Mouse (Mus musculus) megakaryocyte, embryonic 14.5 days (primary cell): ENCODE results near the gene Baiap3. TPM values are rescaled to one million over a fixed set of nuclear protein-coding genes. Genes with fewer than 3 reads are reported as not detected.

Experiments used
- H3K27me3 ChIP-seq: replicated peaks from 2 replicates; pipeline ENCODE3; 2012; ENCODE audit warnings: inconsistent platforms
- H3K36me3 ChIP-seq: replicated peaks from 2 replicates; pipeline ENCODE3; 2012; ENCODE audit warnings: low read length, inconsistent platforms, mixed read lengths
- H3K4me1 ChIP-seq: 2 replicates; pipeline ENCODE4 v1.6.1; 2012; ENCODE audit warnings: inconsistent platforms
- H3K4me3 ChIP-seq: replicated peaks from 2 replicates; pipeline ENCODE3; 2012; ENCODE audit warnings: moderate library complexity, mild to moderate bottlenecking, inconsistent platforms
- H3K9me3 ChIP-seq: 2 replicates; pipeline ENCODE4 v1.6.1; 2012; ENCODE audit warnings: inconsistent platforms
- FLI1 ChIP-seq: IDR thresholded peaks from 2 replicates; pipeline ENCODE4 v1.6.1; 2012; ENCODE audit warnings: low read length, inconsistent platforms, mixed read lengths
- GATA1 ChIP-seq: IDR thresholded peaks from 3 replicates; pipeline ENCODE4 v1.6.1; 2012; ENCODE audit warnings: mixed read lengths, low read length, inconsistent platforms, borderline replicate concordance
- polyA plus RNA-seq: library from polyadenylated mRNA; stranded (reverse); fragments of >175 nt; gene quantifications from 2 replicates; pipeline ENCODE4 v1.2.3, GENCODE M21; 2012; ENCODE audit warnings: low replicate concordance; ENCODE audit not compliant: insufficient read depth

The Baiap3 gene
- 1.7 and 2.7 TPM in 2 replicates for polyA plus RNA-seq

- TF ChIP-seq FLI1, result no peak
- TF ChIP-seq GATA1, result no peak
- H3K36me3 ChIP-seq, result peaks cover 28% of the 10 kb centered on the region
- peaks cover 58% of the 10 kb centered on the region for H3K27me3 ChIP-seq
- no peaks in the 10 kb centered on the region for H3K9me3 ChIP-seq
- peaks cover 22% of the 10 kb centered on the region for H3K4me1 ChIP-seq
- H3K4me3 ChIP-seq, result peak within 1 kb of the TSS; percentile 84
Observed at GRCm38 (mm10) chr17:25256140-25256754, at the start of gene Baiap3. Baiap3 (minus strand) TSS chr17:25256364.

DNA sequence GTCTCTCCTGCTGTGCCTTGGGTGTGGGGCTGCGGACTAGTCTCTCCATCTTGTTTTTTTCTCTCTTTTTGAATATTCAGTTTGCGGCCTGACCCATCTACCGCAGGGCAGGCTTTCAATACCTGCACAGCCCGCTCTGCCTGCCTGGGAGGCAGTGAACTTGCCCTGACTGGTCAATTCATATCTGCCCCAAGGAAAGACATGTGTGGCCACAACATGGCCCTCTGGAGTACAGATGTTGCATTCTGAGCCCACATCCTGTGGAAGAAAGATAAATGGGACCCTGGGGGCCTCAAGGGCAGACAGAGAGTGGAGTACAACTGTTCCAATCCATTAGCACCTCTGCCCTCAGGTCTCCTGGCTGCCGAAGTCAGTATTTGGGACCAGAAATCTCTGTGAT, 41.9 kb upstream of the Baiap3 start, which contains the start of gene Prss34:
TSS of gene Prss34 (plus strand) at position 301 of the 400 bp plus-strand sequence.
- Histone ChIP-seq H3K9me3 (no peaks in the 10 kb centered on the region), H3K27me3 (peaks cover 72% of the 10 kb centered on the region), H3K4me1 (peaks cover 15% of the 10 kb centered on the region)

DNA sequence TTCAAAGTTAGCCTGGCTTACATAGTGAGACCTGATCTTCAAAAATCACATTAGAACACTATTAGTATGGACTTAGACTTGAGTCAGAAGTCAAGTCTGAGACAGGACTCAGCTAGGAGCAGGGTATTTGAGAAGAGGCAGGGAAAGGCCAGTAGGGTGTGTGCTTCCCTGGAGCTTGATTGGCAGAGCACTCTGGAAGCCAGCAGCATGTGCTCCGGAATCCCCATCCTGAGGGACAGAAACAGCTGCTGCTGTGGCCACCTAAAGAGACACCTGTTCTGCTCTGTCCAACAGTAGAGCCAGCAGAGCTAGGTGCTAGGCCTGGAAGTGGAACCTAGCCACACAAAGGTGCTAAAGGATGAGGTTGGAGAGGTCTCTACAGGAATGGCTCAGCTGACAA, 37.9 kb upstream of the Baiap3 start:
- Histone ChIP-seq H3K36me3 (no peaks in the 10 kb centered on the region), H3K27me3 (peaks cover 67% of the 10 kb centered on the region), H3K9me3 (no peaks in the 10 kb centered on the region), H3K4me1 (peaks cover 10% of the 10 kb centered on the region), H3K4me3 (no peak overlapping the region)
- TF ChIP-seq GATA1 (no peak), FLI1 (no peak)

More for the DNA sequence above, 41.9 kb upstream of the Baiap3 start, which contains the start of gene Prss34:
- Histone ChIP-seq H3K4me3 (no peak within 1 kb of the TSS), H3K36me3 (no peaks in the 10 kb centered on the region)
- no peak for TF ChIP-seq FLI1
- no peak for TF ChIP-seq GATA1

DNA sequence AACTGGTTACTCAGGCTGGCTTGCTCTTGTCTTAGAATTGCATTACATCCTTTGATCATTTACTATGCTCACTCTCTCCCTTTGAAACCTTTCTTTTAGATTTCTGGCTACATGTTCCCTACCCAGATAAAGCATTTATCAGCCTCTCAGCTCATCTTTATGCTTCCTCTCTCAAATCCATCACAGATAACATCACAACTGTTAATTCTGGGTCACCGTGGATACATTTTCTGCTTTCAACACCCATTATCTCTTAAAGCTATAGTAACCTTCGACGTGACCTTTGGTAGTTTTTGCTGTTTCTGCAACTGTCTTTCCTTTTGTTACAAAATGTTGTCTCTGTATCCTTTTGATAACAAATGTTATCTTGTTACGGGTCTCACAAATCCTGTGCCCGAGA, 37.3 kb upstream of the Baiap3 start:
- TF ChIP-seq GATA1 (no peak), FLI1 (no peak)
- Histone ChIP-seq H3K4me1 (peaks cover 7% of the 10 kb centered on the region), H3K4me3 (no peak overlapping the region), H3K9me3 (no peaks in the 10 kb centered on the region), H3K36me3 (no peaks in the 10 kb centered on the region), H3K27me3 (peaks cover 61% of the 10 kb centered on the region)

DNA sequence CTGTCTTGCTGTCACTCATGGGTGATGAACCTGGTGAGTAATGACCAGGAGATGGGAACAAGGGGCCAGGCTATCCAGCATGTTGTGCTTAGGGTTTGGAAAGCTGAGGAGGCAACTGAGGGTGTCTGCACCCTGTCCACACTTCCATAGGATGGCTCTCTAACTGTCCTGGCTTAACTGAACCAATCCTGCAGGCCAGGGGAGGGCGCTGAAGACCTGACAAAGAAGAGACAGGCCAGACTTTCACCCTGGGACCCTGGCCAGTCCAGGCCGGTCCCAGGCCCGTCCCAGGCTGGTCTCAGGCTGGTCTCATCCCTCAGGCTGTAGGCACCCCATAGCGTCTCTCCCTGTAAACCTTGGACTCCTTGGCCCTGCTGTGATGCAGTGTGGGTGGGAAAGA, 34.2 kb upstream of the Baiap3 start:
- no peaks in the 10 kb centered on the region; the same call in 1 of the 2 replicates for H3K4me1 ChIP-seq
- no peaks in the 10 kb centered on the region for H3K36me3 ChIP-seq
- peaks cover 36% of the 10 kb centered on the region for H3K27me3 ChIP-seq
- no peaks in the 10 kb centered on the region for H3K9me3 ChIP-seq
- no peak for TF ChIP-seq GATA1
- TF ChIP-seq FLI1, result no peak
- H3K4me3 ChIP-seq, result no peak overlapping the region

DNA sequence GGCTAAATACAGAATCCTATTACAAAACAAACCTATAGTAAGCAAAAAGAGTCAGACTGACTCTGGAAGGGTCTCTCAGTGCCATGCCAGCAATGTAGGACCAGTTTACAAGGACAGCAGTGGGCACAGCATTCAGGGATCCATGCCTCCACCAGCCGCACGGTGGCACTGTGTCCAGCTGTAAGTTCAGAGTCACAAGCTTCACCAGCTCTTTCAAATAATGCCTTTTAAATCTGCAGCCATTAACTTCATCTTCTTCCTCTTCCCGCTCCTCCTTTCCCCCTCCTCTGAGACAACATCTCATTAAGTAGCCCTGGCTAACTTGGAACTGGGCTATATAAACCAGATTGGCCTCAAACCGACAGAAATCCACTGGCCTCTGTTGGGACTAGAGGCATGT, 32.7 kb upstream of the Baiap3 start:
- H3K9me3 ChIP-seq, result no peaks in the 10 kb centered on the region
- no peak for TF ChIP-seq GATA1
- TF ChIP-seq FLI1, result no peak
- H3K4me1 ChIP-seq, result peaks cover 4% of the 10 kb centered on the region; the same call in 1 of the 2 replicates
- peaks cover 25% of the 10 kb centered on the region for H3K27me3 ChIP-seq
- H3K4me3 ChIP-seq, result no peak overlapping the region
- H3K36me3 ChIP-seq, result no peaks in the 10 kb centered on the region

GRCm38 (mm10) chr17:25285033-25285432, 28.9 kb upstream of the Baiap3 start:
- no peak for TF ChIP-seq FLI1
- no peak for TF ChIP-seq GATA1
- Histone ChIP-seq H3K4me3 (no peak overlapping the region), H3K36me3 (no peaks in the 10 kb centered on the region), H3K9me3 (peaks cover 4% of the 10 kb centered on the region; the same call in 1 of the 2 replicates), H3K4me1 (peaks cover 10% of the 10 kb centered on the region), H3K27me3 (peaks cover 2% of the 10 kb centered on the region)

- H3K4me3 ChIP-seq, result no peak overlapping the region
- TF ChIP-seq FLI1, result no peak
- TF ChIP-seq GATA1, result no peak
- peaks cover 4% of the 10 kb centered on the region; the same call in 1 of the 2 replicates for H3K9me3 ChIP-seq
- no peaks in the 10 kb centered on the region for H3K36me3 ChIP-seq
- peaks cover 20% of the 10 kb centered on the region for H3K4me1 ChIP-seq
- peaks cover 7% of the 10 kb centered on the region for H3K27me3 ChIP-seq
Observed at GRCm38 (mm10) chr17:25282133-25282532, 26.0 kb upstream of the Baiap3 start.

- H3K4me1 ChIP-seq, result peaks cover 35% of the 10 kb centered on the region
- peaks cover 9% of the 10 kb centered on the region for H3K27me3 ChIP-seq
- peaks cover 2% of the 10 kb centered on the region for H3K36me3 ChIP-seq
- no peak for TF ChIP-seq GATA1
- TF ChIP-seq FLI1, result no peak
- H3K4me3 ChIP-seq, result no peak overlapping the region
- H3K9me3 ChIP-seq, result no peaks in the 10 kb centered on the region
Observed at GRCm38 (mm10) chr17:25275833-25276232, 19.7 kb upstream of the Baiap3 start.

- Histone ChIP-seq H3K27me3 (peaks cover 9% of the 10 kb centered on the region), H3K4me1 (peaks cover 45% of the 10 kb centered on the region), H3K4me3 (peak within 1 kb of the TSS; percentile 95), H3K36me3 (peaks cover 12% of the 10 kb centered on the region), H3K9me3 (no peaks in the 10 kb centered on the region)
- TF ChIP-seq GATA1 (no peak), FLI1 (no peak)
Observed at GRCm38 (mm10) chr17:25274571-25275346, 18.6 kb upstream of the Baiap3 start, which contains the start of gene Ube2i. Ube2i (minus strand) TSS chr17:25274622.
